Mouse (Mus musculus): ENCODE measurements around the gene S100a13.

Gene S100a13

GRCm38 (mm10) chr3:90555954-90556353 is 41.7 kb downstream of the S100a13 start:
- WGBS = 56% methylated on average over 5 of the region's 5 CpGs

GRCm38 (mm10) chr3:90560008-90560628 is 45.9 kb downstream of the S100a13 start, which contains the start of gene S100a3:
Gene S100a3 (plus strand): TSS chr3:90560578.
- 88% methylated on average over 6 of the region's 6 CpGs for WGBS

All from cerebral cortex, adult 2 months (tissue).